Mouse (Mus musculus): ENCODE data around the gene Sh3bgr. TPM values are rescaled to one million over a fixed set of nuclear protein-coding genes. Genes with fewer than 3 reads are reported as not detected.

Gene Sh3bgr
- polyA plus RNA-seq, 1 experiment from 2014 or later = 1.0 TPM

DNA sequence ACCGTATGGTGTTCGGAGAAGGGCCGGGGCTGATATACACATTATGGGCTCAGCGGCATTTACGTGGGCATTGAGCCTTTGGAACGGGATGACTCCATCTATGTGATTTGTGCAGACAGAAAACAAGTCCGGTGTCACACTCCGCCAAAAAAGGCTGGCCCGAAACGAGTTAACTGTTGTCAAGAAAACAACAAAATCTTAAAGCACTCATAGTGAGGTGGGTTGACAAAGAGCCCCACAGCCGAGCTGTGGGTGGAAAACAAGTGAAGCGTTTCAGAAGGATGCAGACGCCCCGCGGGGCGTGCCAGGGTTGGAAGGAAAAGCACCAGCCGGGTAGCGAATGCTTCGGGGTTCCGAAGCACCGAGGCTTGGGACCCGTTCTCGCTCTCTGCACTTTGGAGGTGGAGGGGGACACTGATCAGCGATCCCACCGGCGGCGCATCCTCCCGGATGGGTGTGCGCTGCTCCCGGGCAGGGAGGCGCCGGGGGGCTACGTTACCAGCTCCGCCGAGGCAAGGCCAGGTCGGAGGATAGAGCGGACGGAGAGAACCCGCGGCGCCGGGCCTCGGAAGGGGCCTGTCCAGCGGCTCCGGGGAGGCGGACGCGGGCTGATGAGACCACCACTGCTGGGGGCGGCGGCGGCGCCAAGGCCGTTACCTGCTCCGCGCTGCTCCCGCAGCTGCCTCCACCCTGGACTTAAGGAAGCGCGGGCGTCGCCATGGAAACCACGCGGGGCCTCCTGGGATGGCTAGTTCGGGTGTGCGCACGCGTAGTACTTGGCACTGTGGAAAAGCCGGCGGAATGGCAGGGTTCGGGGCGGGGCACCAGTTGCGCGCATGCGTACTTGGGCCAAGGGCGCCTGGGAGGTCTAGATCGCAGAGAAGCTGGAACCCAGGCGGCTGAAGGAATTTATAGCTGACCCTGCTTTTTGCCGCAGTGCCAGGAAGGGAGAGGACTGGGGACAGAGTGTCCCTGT, 8.4 kb upstream of the Sh3bgr start, which contains the start of gene Lca5l:
TSS of gene Lca5l (minus strand) at position 741 of the 976 bp plus-strand sequence.
- H3K27ac ChIP-seq (ENCODE audit: low read length) = peak within 1 kb of the TSS; percentile 56
- ATAC-seq = peak; percentile 99
- H3K27me3 ChIP-seq (replicated peaks; ENCODE audit: control insufficient read depth, insufficient read depth, low read length) = no peaks in the 10 kb centered on the region
- H3K4me1 ChIP-seq (replicated peaks; ENCODE audit: control insufficient read depth, insufficient read depth, low read length) = peaks cover 4% of the 10 kb centered on the region; the same call in 1 of the 2 replicates
- H3K4me3 ChIP-seq (replicated peaks; ENCODE audit: low read length) = peak within 1 kb of the TSS; percentile 70
- H3K9ac ChIP-seq (replicated peaks; ENCODE audit: low read depth, low read length) = peak within 1 kb of the TSS; percentile 69
- no peaks in the 10 kb centered on the region for H3K9me3 ChIP-seq (ENCODE audit: control insufficient read depth, low read length)
- H3K36me3 ChIP-seq (ENCODE audit: control insufficient read depth, insufficient read depth) = no peaks in the 10 kb centered on the region
- WGBS = under 1% methylated on average over 77 of the region's 77 CpGs
- H3K4me2 ChIP-seq (ENCODE audit: low read length) = peak within 1 kb of the TSS; percentile 59

DNA sequence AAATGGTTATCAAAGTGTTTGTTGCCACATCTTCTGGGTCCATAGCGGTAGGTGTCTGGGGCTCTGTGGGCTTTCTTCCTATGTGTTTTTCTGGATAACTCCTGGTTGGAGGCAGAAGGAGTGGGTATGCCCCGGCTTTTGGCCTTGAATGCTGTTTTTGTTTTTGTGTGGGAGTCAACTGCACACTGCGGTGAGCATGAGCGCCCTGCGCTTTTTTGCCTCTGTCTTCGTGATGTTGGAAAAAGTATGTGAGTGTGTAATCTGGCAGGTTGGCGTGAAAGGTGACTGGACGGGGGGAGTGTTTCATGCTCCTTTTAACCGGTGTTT, 415 bp downstream of the Sh3bgr start:
- H3K36me3 ChIP-seq (ENCODE audit: control insufficient read depth, insufficient read depth) = no peaks in the 10 kb centered on the region
- no peak overlapping the region for H3K9ac ChIP-seq (replicated peaks; ENCODE audit: low read depth, low read length)
- WGBS = 20% methylated on average over 9 of the region's 9 CpGs
- no peak overlapping the region for H3K27ac ChIP-seq (ENCODE audit: low read length)
- H3K27me3 ChIP-seq (replicated peaks; ENCODE audit: control insufficient read depth, insufficient read depth, low read length) = no peaks in the 10 kb centered on the region
- peak overlapping the region; percentile 44 for H3K4me2 ChIP-seq (ENCODE audit: low read length)
- 0 out of 2 replicates have a peak overlapping the region, but pooled peaks have one; percentile 3 for H3K4me3 ChIP-seq (replicated peaks; ENCODE audit: low read length)
- H3K4me1 ChIP-seq (replicated peaks; ENCODE audit: control insufficient read depth, insufficient read depth, low read length) = peaks cover 5% of the 10 kb centered on the region
- no peaks in the 10 kb centered on the region for H3K9me3 ChIP-seq (ENCODE audit: control insufficient read depth, low read length)
- no peak; the same call in 1 of the 2 replicates for ATAC-seq

GRCm38 (mm10) chr16:96201485-96202232, 1.4 kb downstream of the Sh3bgr start:
- H3K9ac ChIP-seq (replicated peaks; ENCODE audit: low read depth, low read length) = no peak overlapping the region
- peaks cover 5% of the 10 kb centered on the region for H3K4me1 ChIP-seq (replicated peaks; ENCODE audit: control insufficient read depth, insufficient read depth, low read length)
- H3K27ac ChIP-seq (ENCODE audit: low read length) = no peak overlapping the region
- H3K36me3 ChIP-seq (ENCODE audit: control insufficient read depth, insufficient read depth) = no peaks in the 10 kb centered on the region
- H3K4me3 ChIP-seq (replicated peaks; ENCODE audit: low read length) = no peak overlapping the region
- WGBS = 86% methylated on average over 11 of the region's 11 CpGs
- no peak overlapping the region for H3K4me2 ChIP-seq (ENCODE audit: low read length)
- no peaks in the 10 kb centered on the region for H3K27me3 ChIP-seq (replicated peaks; ENCODE audit: control insufficient read depth, insufficient read depth, low read length)
- no peaks in the 10 kb centered on the region for H3K9me3 ChIP-seq (ENCODE audit: control insufficient read depth, low read length)
- ATAC-seq = no peak

DNA sequence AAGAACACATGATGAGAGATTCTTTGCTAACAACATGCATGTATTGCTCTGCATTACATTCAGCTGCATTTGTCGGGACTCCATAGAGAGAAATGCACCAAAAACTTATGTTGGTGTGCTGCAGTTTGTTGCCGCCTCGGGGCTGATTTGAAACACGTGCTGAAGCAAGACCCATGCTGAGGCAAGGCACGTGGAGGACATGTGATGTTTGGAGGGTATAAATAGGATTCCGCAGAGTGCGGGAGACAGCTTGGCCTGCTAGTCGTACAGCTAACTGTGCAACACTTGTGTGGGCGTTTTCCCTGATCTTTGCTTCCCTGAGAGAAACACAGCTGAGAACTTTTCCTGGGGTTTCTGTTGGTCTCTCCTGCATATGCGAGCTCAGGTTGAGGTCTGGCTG, 9.5 kb downstream of the Sh3bgr start:
- Histone ChIP-seq H3K27me3 (replicated peaks; ENCODE audit: control insufficient read depth, insufficient read depth, low read length) (no peaks in the 10 kb centered on the region), H3K36me3 (ENCODE audit: control insufficient read depth, insufficient read depth) (no peaks in the 10 kb centered on the region), H3K4me1 (replicated peaks; ENCODE audit: control insufficient read depth, insufficient read depth, low read length) (no peaks in the 10 kb centered on the region), H3K27ac (ENCODE audit: low read length) (no peak overlapping the region), H3K9me3 (ENCODE audit: control insufficient read depth, low read length) (no peaks in the 10 kb centered on the region), H3K4me2 (ENCODE audit: low read length) (no peak overlapping the region), H3K4me3 (replicated peaks; ENCODE audit: low read length) (no peak overlapping the region), H3K9ac (replicated peaks; ENCODE audit: low read depth, low read length) (no peak overlapping the region)
- WGBS = 82% methylated on average over 10 of the region's 10 CpGs
- no peak for ATAC-seq

GRCm38 (mm10) chr16:96210856-96211255, 10.6 kb downstream of the Sh3bgr start:
- no peaks in the 10 kb centered on the region for H3K9me3 ChIP-seq (ENCODE audit: control insufficient read depth, low read length)
- H3K36me3 ChIP-seq (ENCODE audit: control insufficient read depth, insufficient read depth) = no peaks in the 10 kb centered on the region
- H3K4me1 ChIP-seq (replicated peaks; ENCODE audit: control insufficient read depth, insufficient read depth, low read length) = no peaks in the 10 kb centered on the region
- no peak overlapping the region for H3K4me2 ChIP-seq (ENCODE audit: low read length)
- no peak overlapping the region for H3K4me3 ChIP-seq (replicated peaks; ENCODE audit: low read length)
- WGBS = 89% methylated on average over 7 of the region's 7 CpGs
- no peak overlapping the region for H3K27ac ChIP-seq (ENCODE audit: low read length)
- H3K9ac ChIP-seq (replicated peaks; ENCODE audit: low read depth, low read length) = no peak overlapping the region
- no peak for ATAC-seq
- H3K27me3 ChIP-seq (replicated peaks; ENCODE audit: control insufficient read depth, insufficient read depth, low read length) = no peaks in the 10 kb centered on the region

GRCm38 (mm10) chr16:96213027-96213426, 12.8 kb downstream of the Sh3bgr start:
- no peak overlapping the region for H3K27ac ChIP-seq (ENCODE audit: low read length)
- H3K27me3 ChIP-seq (replicated peaks; ENCODE audit: control insufficient read depth, insufficient read depth, low read length) = no peaks in the 10 kb centered on the region
- no peaks in the 10 kb centered on the region for H3K4me1 ChIP-seq (replicated peaks; ENCODE audit: control insufficient read depth, insufficient read depth, low read length)
- no peaks in the 10 kb centered on the region for H3K36me3 ChIP-seq (ENCODE audit: control insufficient read depth, insufficient read depth)
- 92% methylated on average over 4 of the region's 4 CpGs for WGBS
- H3K9me3 ChIP-seq (ENCODE audit: control insufficient read depth, low read length) = no peaks in the 10 kb centered on the region
- no peak overlapping the region for H3K9ac ChIP-seq (replicated peaks; ENCODE audit: low read depth, low read length)
- no peak overlapping the region for H3K4me2 ChIP-seq (ENCODE audit: low read length)
- ATAC-seq = no peak
- no peak overlapping the region for H3K4me3 ChIP-seq (replicated peaks; ENCODE audit: low read length)

- ATAC-seq = no peak
- Histone ChIP-seq H3K9ac (replicated peaks; ENCODE audit: low read depth, low read length) (no peak overlapping the region), H3K4me3 (replicated peaks; ENCODE audit: low read length) (no peak overlapping the region), H3K9me3 (ENCODE audit: control insufficient read depth, low read length) (no peaks in the 10 kb centered on the region), H3K4me1 (replicated peaks; ENCODE audit: control insufficient read depth, insufficient read depth, low read length) (no peaks in the 10 kb centered on the region), H3K4me2 (ENCODE audit: low read length) (no peak overlapping the region), H3K27me3 (replicated peaks; ENCODE audit: control insufficient read depth, insufficient read depth, low read length) (no peaks in the 10 kb centered on the region), H3K36me3 (ENCODE audit: control insufficient read depth, insufficient read depth) (no peaks in the 10 kb centered on the region), H3K27ac (ENCODE audit: low read length) (no peak overlapping the region)
- WGBS = 75% methylated on average over 5 of the region's 5 CpGs
Measured at GRCm38 (mm10) chr16:96221491-96221890, 21.2 kb downstream of the Sh3bgr start.

GRCm38 (mm10) chr16:96221959-96222358, 21.7 kb downstream of the Sh3bgr start:
- WGBS = 87% methylated on average over 3 of the region's 3 CpGs
- Histone ChIP-seq H3K9me3 (ENCODE audit: control insufficient read depth, low read length) (no peaks in the 10 kb centered on the region), H3K27ac (ENCODE audit: low read length) (no peak overlapping the region), H3K4me2 (ENCODE audit: low read length) (no peak overlapping the region), H3K4me3 (replicated peaks; ENCODE audit: low read length) (no peak overlapping the region), H3K4me1 (replicated peaks; ENCODE audit: control insufficient read depth, insufficient read depth, low read length) (no peaks in the 10 kb centered on the region), H3K36me3 (ENCODE audit: control insufficient read depth, insufficient read depth) (no peaks in the 10 kb centered on the region), H3K9ac (replicated peaks; ENCODE audit: low read depth, low read length) (no peak overlapping the region), H3K27me3 (replicated peaks; ENCODE audit: control insufficient read depth, insufficient read depth, low read length) (no peaks in the 10 kb centered on the region)
- ATAC-seq = no peak

- Histone ChIP-seq H3K4me1 (replicated peaks; ENCODE audit: control insufficient read depth, insufficient read depth, low read length) (no peaks in the 10 kb centered on the region), H3K4me2 (ENCODE audit: low read length) (no peak overlapping the region), H3K9me3 (ENCODE audit: control insufficient read depth, low read length) (no peaks in the 10 kb centered on the region), H3K36me3 (ENCODE audit: control insufficient read depth, insufficient read depth) (no peaks in the 10 kb centered on the region), H3K4me3 (replicated peaks; ENCODE audit: low read length) (no peak overlapping the region), H3K27ac (ENCODE audit: low read length) (no peak overlapping the region), H3K9ac (replicated peaks; ENCODE audit: low read depth, low read length) (no peak overlapping the region), H3K27me3 (replicated peaks; ENCODE audit: control insufficient read depth, insufficient read depth, low read length) (no peaks in the 10 kb centered on the region)
- 92% methylated on average over 1 of the region's 1 CpGs for WGBS
- ATAC-seq = no peak
Measured at GRCm38 (mm10) chr16:96222452-96222851, 22.2 kb downstream of the Sh3bgr start.

All from forebrain, embryonic 16.5 days (tissue).